Mouse (Mus musculus) right cerebral cortex, postnatal 14 days (tissue): ENCODE measurements at regions not wholly inside any gene's neighbourhood (a gene's known extent, or its start where the extent isn't known, plus 50 kb on each side); places are given as distances from the start of the nearest gene placed in this dataset.

Experiments
- DNase-seq: peaks from one replicate; pipeline ENCODE4 v3.0.0; 2022

- DNase-seq: no peak
These were observed 287.7 kb downstream of the Fam49a start for GRCm38 (mm10) chr12:12549649-12550048.

GRCm38 (mm10) chr12:12548688-12549087 lies 286.7 kb downstream of the Fam49a start:
- DNase-seq: no peak

GRCm38 (mm10) chr12:12547477-12547876 lies 285.5 kb downstream of the Fam49a start:
- DNase-seq: no peak

- DNase-seq: no peak
These were observed 284.6 kb downstream of the Fam49a start for GRCm38 (mm10) chr12:12546372-12547031.

GRCm38 (mm10) chr12:12541076-12542070 lies 279.4 kb downstream of the Fam49a start:
- DNase-seq: no peak

GRCm38 (mm10) chr12:12539291-12539690 lies 277.4 kb downstream of the Fam49a start:
- DNase-seq: no peak

- no peak for DNase-seq
These were observed 272.8 kb downstream of the Fam49a start for GRCm38 (mm10) chr12:12534779-12535178.

- no peak for DNase-seq
These were observed 268.9 kb downstream of the Fam49a start for GRCm38 (mm10) chr12:12530796-12531195.

GRCm38 (mm10) chr12:12529541-12529940 lies 267.6 kb downstream of the Fam49a start:
- DNase-seq: no peak

GRCm38 (mm10) chr12:12528478-12528981 lies 266.6 kb downstream of the Fam49a start:
- DNase-seq: no peak

- DNase-seq: no peak
These were observed 266.0 kb downstream of the Fam49a start for GRCm38 (mm10) chr12:12527766-12528477.

- no peak for DNase-seq
These were observed 265.4 kb downstream of the Fam49a start for GRCm38 (mm10) chr12:12527366-12527765.

- no peak for DNase-seq
These were observed 258.4 kb downstream of the Fam49a start for GRCm38 (mm10) chr12:12520311-12520852.

GRCm38 (mm10) chr12:12518490-12519070 lies 256.6 kb downstream of the Fam49a start:
- DNase-seq: no peak

GRCm38 (mm10) chr12:12517020-12517419 lies 255.1 kb downstream of the Fam49a start:
- no peak for DNase-seq

GRCm38 (mm10) chr12:12510764-12511163 lies 248.8 kb downstream of the Fam49a start:
- DNase-seq: no peak

- no peak for DNase-seq
These were observed 247.4 kb downstream of the Fam49a start for GRCm38 (mm10) chr12:12509164-12509937.

- DNase-seq: no peak
These were observed 246.7 kb downstream of the Fam49a start for GRCm38 (mm10) chr12:12508487-12509125.

GRCm38 (mm10) chr12:12506671-12507070 lies 244.7 kb downstream of the Fam49a start:
- DNase-seq: no peak

- no peak for DNase-seq
These were observed 243.7 kb downstream of the Fam49a start for GRCm38 (mm10) chr12:12505590-12505989.

- DNase-seq: no peak
These were observed 238.0 kb downstream of the Fam49a start for GRCm38 (mm10) chr12:12499903-12500302.
